8 mouse cellular contexts compared by ENCODE assay signal in the genomic region with DNA sequence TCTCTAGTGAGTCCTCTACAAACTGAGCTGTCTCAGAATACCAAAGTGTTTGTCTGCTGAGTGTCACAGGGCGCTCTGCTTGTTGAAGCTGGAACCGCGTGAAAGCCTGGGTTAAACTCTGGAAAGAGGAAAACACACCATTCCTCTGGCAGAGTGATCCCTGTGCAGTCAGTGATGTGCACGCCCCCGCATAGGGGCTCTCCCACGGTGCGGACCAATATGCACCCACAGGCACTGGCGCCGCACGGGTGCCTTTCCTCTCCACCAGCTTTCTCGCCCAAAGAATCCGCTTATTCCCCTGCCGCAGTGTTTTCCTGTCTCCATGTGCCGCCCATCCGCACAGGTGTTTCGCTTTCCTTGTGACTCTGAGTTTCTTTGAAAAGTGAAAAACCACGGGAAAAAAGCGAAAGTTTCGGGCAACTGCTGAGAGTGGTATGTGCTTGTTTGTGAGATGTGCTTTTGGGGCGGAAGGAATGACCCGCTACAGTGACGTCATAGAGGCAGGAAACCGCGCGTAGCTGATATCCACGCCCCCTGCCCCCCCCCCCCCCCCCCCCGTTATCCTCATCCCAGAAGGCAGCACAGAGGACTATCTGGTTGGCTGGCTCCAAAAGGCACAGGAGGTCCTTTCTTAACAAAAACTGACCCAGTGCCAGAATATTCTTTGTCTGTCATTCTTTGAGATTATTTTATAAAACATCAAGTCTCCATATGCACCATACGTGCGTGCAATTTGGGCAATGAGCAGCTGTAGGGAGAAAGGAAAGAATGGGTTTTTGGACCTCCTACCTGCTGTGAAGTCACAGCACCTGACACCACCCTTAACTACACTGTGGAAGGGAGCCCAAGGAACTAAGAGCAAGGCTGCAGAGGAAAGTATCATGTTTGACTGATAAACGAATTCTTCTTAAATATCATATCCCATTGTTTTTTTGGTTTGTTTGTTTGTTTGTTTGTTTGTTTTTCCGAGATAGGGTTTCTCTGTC. TPM values are rescaled to one million over a fixed set of nuclear protein-coding genes. Genes with fewer than 3 reads are reported as not detected.
DNase-seq lines count a peak whose midpoint lies in the region; ATAC-seq and TF ChIP-seq lines count a peak whose summit lies in the region.

No protein-coding gene starts in this region.

- no peaks in the 10 kb centered on the region for H3K4me1 ChIP-seq in kidney, adult 2 months (ENCODE audit: control insufficient read depth, insufficient read depth, low read length)
- peaks cover 3% of the 10 kb centered on the region for H3K4me1 ChIP-seq in hindbrain, embryonic 12.5 days
- peaks cover 23% of the 10 kb centered on the region for H3K4me1 ChIP-seq in liver, embryonic 12.5 days

- peak overlapping the region; percentile 57 for H3K9ac ChIP-seq in hindbrain, embryonic 12.5 days
- H3K9ac ChIP-seq in liver, embryonic 12.5 days = peak overlapping the region; percentile 72

- no peaks in the 10 kb centered on the region for H3K36me3 ChIP-seq in kidney, adult 2 months (ENCODE audit: control insufficient read depth, insufficient read depth, low read length)
- H3K36me3 ChIP-seq in hindbrain, embryonic 12.5 days = no peaks in the 10 kb centered on the region
- H3K36me3 ChIP-seq in liver, embryonic 12.5 days = no peaks in the 10 kb centered on the region

- WGBS in kidney, adult 2 months = 8% methylated on average over 31 of the region's 31 CpGs
- WGBS in hindbrain, embryonic 12.5 days = 6% methylated on average over 31 of the region's 31 CpGs
- 9% methylated on average over 30 of the region's 31 CpGs for WGBS in liver, embryonic 12.5 days (ENCODE audit: insufficient replicate concordance)

- H3K4me3 ChIP-seq in kidney, adult 2 months (ENCODE audit: insufficient read depth, low read depth, low read length) = peak overlapping the region; percentile 57
- peak overlapping the region; percentile 47 for H3K4me3 ChIP-seq in hindbrain, embryonic 12.5 days
- peak overlapping the region; percentile 70 for H3K4me3 ChIP-seq in liver, embryonic 12.5 days

- no peak overlapping the region for H3K27ac ChIP-seq in kidney, adult 2 months (ENCODE audit: insufficient read depth, low read depth, low read length)
- H3K27ac ChIP-seq in hindbrain, embryonic 12.5 days = no peak overlapping the region
- H3K27ac ChIP-seq in liver, embryonic 12.5 days = peak overlapping the region; percentile 54; the same call in 1 of the 2 replicates

- TF ChIP-seq POLR2A in kidney, adult 2 months (IDR thresholded peaks at IDR 0.05; ENCODE audit: low read depth, low read length) = no peak

- peak; percentile 12 for DNase-seq in kidney, adult 2 months
- no peak for DNase-seq in kidney, adult 8-10 months
- peak; percentile 11 for DNase-seq in fibroblast of lung, adult 2 months (ENCODE audit: low read depth)
- DNase-seq in naive thymus-derived CD4-positive, alpha-beta T cell, adult 2 months (ENCODE audit: low read depth) = peak; percentile 89
- peak; percentile 73 for DNase-seq in thymus, postnatal 14 days

- peak; percentile 51 for ATAC-seq in activated CD4-positive, CD25-positive, alpha-beta regulatory T cell, adult 4 months
- ATAC-seq in hindbrain, embryonic 12.5 days (ENCODE audit: low FRiP score) = peak; percentile 79
- ATAC-seq in liver, embryonic 12.5 days = peak; percentile 78

- peak overlapping the region; percentile 93 for H3K4me2 ChIP-seq in hindbrain, embryonic 12.5 days (replicated peaks)
- H3K4me2 ChIP-seq in liver, embryonic 12.5 days = peak overlapping the region; percentile 92

- TF ChIP-seq CTCF in kidney, adult 2 months (conservative IDR thresholded peaks at IDR 0.05; ENCODE audit: insufficient read depth, insufficient read length, low read depth, low read length) = no peak

- no peaks in the 10 kb centered on the region for H3K27me3 ChIP-seq in kidney, adult 2 months (replicated peaks; ENCODE audit: control insufficient read depth, insufficient read depth, low read length)
- H3K27me3 ChIP-seq in hindbrain, embryonic 12.5 days = 0 out of 2 replicates have a peak, but pooled peaks cover 5% of the 10 kb centered on the region
- peaks cover 20% of the 10 kb centered on the region for H3K27me3 ChIP-seq in liver, embryonic 12.5 days (replicated peaks)

- no peaks in the 10 kb centered on the region for H3K9me3 ChIP-seq in hindbrain, embryonic 12.5 days (replicated peaks)
- H3K9me3 ChIP-seq in liver, embryonic 12.5 days (replicated peaks) = no peaks in the 10 kb centered on the region

RNA-seq across cellular contexts. Expression of a gene that starts 11.8 kb away (rescaled TPM):
- polyA plus RNA-seq in kidney, adult 2 months (2012; rRNA removed) = not detected in 2 replicates
- not detected for polyA plus RNA-seq in activated CD4-positive, CD25-positive, alpha-beta regulatory T cell, adult 4 months (2017; shearing (Covaris generic))
- polyA plus RNA-seq in hindbrain, embryonic 12.5 days (2016; fragmentation: Nextera tagmentation; extraction: Ambion mirVana) = not detected in 2 replicates
- polyA plus RNA-seq in liver, embryonic 12.5 days (2016; fragmentation: Nextera tagmentation; extraction: Ambion mirVana) = not detected in 2 replicates

RNA-seq across cellular contexts. Expression of a gene that starts 18.3 kb away (rescaled TPM):
- not detected in 2 replicates for polyA plus RNA-seq in kidney, adult 2 months (2012; rRNA removed)
- not detected for polyA plus RNA-seq in activated CD4-positive, CD25-positive, alpha-beta regulatory T cell, adult 4 months (2017; shearing (Covaris generic))
- polyA plus RNA-seq in hindbrain, embryonic 12.5 days (2016; fragmentation: Nextera tagmentation; extraction: Ambion mirVana) = not detected in 2 replicates
- polyA plus RNA-seq in liver, embryonic 12.5 days (2016; fragmentation: Nextera tagmentation; extraction: Ambion mirVana) = not detected in 2 replicates

RNA-seq across cellular contexts. Expression of a gene that starts 26.6 kb away (rescaled TPM):
- not detected in 2 replicates for polyA plus RNA-seq in kidney, adult 2 months (2012; rRNA removed)
- polyA plus RNA-seq in activated CD4-positive, CD25-positive, alpha-beta regulatory T cell, adult 4 months (2017; shearing (Covaris generic)) = not detected
- not detected in 2 replicates for polyA plus RNA-seq in hindbrain, embryonic 12.5 days (2016; fragmentation: Nextera tagmentation; extraction: Ambion mirVana)
- not detected in 2 replicates for polyA plus RNA-seq in liver, embryonic 12.5 days (2016; fragmentation: Nextera tagmentation; extraction: Ambion mirVana)

RNA-seq across cellular contexts. Expression of a gene that starts 32.9 kb away (rescaled TPM):
- not detected in 2 replicates for polyA plus RNA-seq in kidney, adult 2 months (2012; rRNA removed)
- polyA plus RNA-seq in activated CD4-positive, CD25-positive, alpha-beta regulatory T cell, adult 4 months (2017; shearing (Covaris generic)) = not detected
- polyA plus RNA-seq in hindbrain, embryonic 12.5 days (2016; fragmentation: Nextera tagmentation; extraction: Ambion mirVana) = not detected in 2 replicates
- not detected in 2 replicates for polyA plus RNA-seq in liver, embryonic 12.5 days (2016; fragmentation: Nextera tagmentation; extraction: Ambion mirVana)

RNA-seq across cellular contexts. Expression of a gene that starts 41.0 kb away (rescaled TPM):
- not detected in 2 replicates for polyA plus RNA-seq in kidney, adult 2 months (2012; rRNA removed)
- polyA plus RNA-seq in activated CD4-positive, CD25-positive, alpha-beta regulatory T cell, adult 4 months (2017; shearing (Covaris generic)) = not detected
- polyA plus RNA-seq in hindbrain, embryonic 12.5 days (2016; fragmentation: Nextera tagmentation; extraction: Ambion mirVana) = not detected in 2 replicates
- polyA plus RNA-seq in liver, embryonic 12.5 days (2016; fragmentation: Nextera tagmentation; extraction: Ambion mirVana) = not detected in 2 replicates

Comparison
In these comparisons a context has a peak if more than half of its experiments do, and no peak if none do; other contexts are left out.
1. DNase-seq: peak in kidney, adult 2 months (single experiment), fibroblast of lung, adult 2 months (single experiment), naive thymus-derived CD4-positive, alpha-beta T cell, adult 2 months (single experiment) and thymus, postnatal 14 days (single experiment); none in kidney, adult 8-10 months (0 of 2).
2. Peak in every context shown above with its lines, with median percentiles within 50 percentile points of each other: H3K4me3 ChIP-seq and ATAC-seq.